Mouse (Mus musculus): ENCODE data around the gene Notch2.

DNA sequence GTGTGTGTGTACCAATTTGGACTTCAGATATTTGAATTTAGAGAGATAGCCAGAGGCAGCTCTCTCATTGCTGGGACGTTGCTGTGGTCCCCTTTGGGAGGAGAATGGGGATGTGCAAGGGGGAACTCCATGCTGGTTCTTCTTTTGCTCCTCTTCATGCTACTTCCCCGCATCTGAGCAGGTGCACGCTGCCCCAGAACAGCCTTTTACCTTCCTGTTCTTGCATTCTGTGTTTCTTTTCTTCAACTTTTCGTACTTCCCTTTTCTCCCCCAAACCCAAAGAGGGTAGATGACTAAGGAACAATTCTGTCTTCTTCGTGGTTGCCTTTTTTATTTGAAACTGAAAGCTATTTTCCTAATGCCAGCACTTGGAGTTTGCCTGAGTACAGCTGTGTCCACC is 8.0 kb upstream of the Notch2 start:
- TF ChIP-seq CTCF (IDR thresholded peaks at IDR 0.05; ENCODE audit: control insufficient read depth, insufficient read depth, insufficient replicate concordance, low read depth, low read length) (no peak), POLR2A (IDR thresholded peaks at IDR 0.05; ENCODE audit: control insufficient read depth, low read depth, low read length) (no peak)

All from testis, adult 2 months (tissue).